Mouse (Mus musculus) heart, embryonic 13.5 days (tissue): ENCODE data around the gene Mgst2. TPM values are rescaled to one million over a fixed set of nuclear protein-coding genes. Genes with fewer than 3 reads are reported as not detected.

Experiments
- polyA plus RNA-seq: library from polyadenylated mRNA; unstranded; fragments of >200 nt; fragmentation: Nextera tagmentation; extraction: Ambion mirVana; gene quantifications from 2 replicates; pipeline ENCODE4 v1.2.1, GENCODE M21; 2015

Gene Mgst2
- polyA plus RNA-seq, 1 experiment from 2014 or later = 2.4 TPM

Other genes with a start within 250 kb of the Mgst2 start
- gene Naa15, start 245.2 kb upstream of the Mgst2 start, polyA plus RNA-seq = 35.7 and 44.6 TPM in 2 replicates
- gene Rab33b, start 176.4 kb upstream of the Mgst2 start, polyA plus RNA-seq = 13.6 TPM in 2 replicates
- 3.8 and 5.8 TPM in 2 replicates for gene Setd7, start 99.5 kb upstream of the Mgst2 start, polyA plus RNA-seq